Mouse (Mus musculus) limb, embryonic 12.5 days (tissue): Measurements from ENCODE around the gene Ptp4a2. TPM values are rescaled to one million over a fixed set of nuclear protein-coding genes. Genes with fewer than 3 reads are reported as not detected.

Source experiments
- ATAC-seq: fragments of 200-750 bp; cut with Nextera tagmentation; 2 replicates; pipeline ENCODE4 v1.8.0; 2017; ENCODE audit warnings: low read depth, moderate TSS enrichment; ENCODE audit not compliant: insufficient number of reproducible peaks, insufficient read depth, low FRiP score, low TSS enrichment
- H3K27ac ChIP-seq: fragments of 300-500 bp; sonication (generic); 2 replicates; pipeline ENCODE4 v1.5.1; 2016; ENCODE audit warnings: mild to moderate bottlenecking, moderate library complexity
- H3K27me3 ChIP-seq: fragments of 300-500 bp; sonication (generic); 2 replicates; pipeline ENCODE4 v1.6.1; 2016; ENCODE audit warnings: mild to moderate bottlenecking, moderate library complexity
- H3K36me3 ChIP-seq: fragments of 300-500 bp; sonication (generic); 2 replicates; pipeline ENCODE4 v1.6.1; 2016; ENCODE audit warnings: mild to moderate bottlenecking, moderate library complexity
- H3K4me1 ChIP-seq: fragments of 300-500 bp; sonication (generic); replicated peaks from 2 replicates; pipeline ENCODE4 v1.6.1; 2016
- H3K4me2 ChIP-seq: fragments of 300-500 bp; sonication (generic); 2 replicates; pipeline ENCODE4 v1.6.1; 2016; ENCODE audit warnings: mild to moderate bottlenecking, moderate library complexity
- H3K4me3 ChIP-seq: fragments of 300-500 bp; sonication (generic); replicated peaks from 2 replicates; pipeline ENCODE4 v1.5.1; 2016; ENCODE audit warnings: mild to moderate bottlenecking
- H3K9ac ChIP-seq: fragments of 300-500 bp; sonication (generic); replicated peaks from 2 replicates; pipeline ENCODE4 v1.6.1; 2016; ENCODE audit warnings: mild to moderate bottlenecking, moderate library complexity
- H3K9me3 ChIP-seq: fragments of 300-500 bp; sonication (generic); 2 replicates; pipeline ENCODE4 v1.6.1; 2016; ENCODE audit warnings: mild to moderate bottlenecking, moderate library complexity
- WGBS: fragments of 180-500 bp; shearing (Covaris S2); methylation state at CpG from one replicate; pipeline ENCODE4 v1.1.7; 2016; 5-methylcytosine and 5-hydroxymethylcytosine counted together
- polyA plus RNA-seq: library from polyadenylated mRNA; unstranded; fragments of >200 nt; fragmentation: Nextera tagmentation; extraction: Ambion mirVana; gene quantifications from 2 replicates; pipeline ENCODE4 v1.2.1, GENCODE M21; 2016

Gene Ptp4a2
- polyA plus RNA-seq, 1 experiment from 2014 or later = 327 TPM

GRCm38 (mm10) chr4:129782857-129783331, 28.1 kb upstream of the Ptp4a2 start:
- H3K36me3 ChIP-seq = no peaks in the 10 kb centered on the region
- H3K9ac ChIP-seq = no peak overlapping the region
- no peak overlapping the region for H3K4me2 ChIP-seq
- WGBS = 29% methylated on average over 3 of the region's 3 CpGs
- no peak overlapping the region for H3K4me3 ChIP-seq
- H3K9me3 ChIP-seq = 0 out of 2 replicates have a peak, but pooled peaks cover 9% of the 10 kb centered on the region
- no peak for ATAC-seq
- H3K27me3 ChIP-seq = no peaks in the 10 kb centered on the region
- no peak overlapping the region for H3K27ac ChIP-seq
- H3K4me1 ChIP-seq = peaks cover 18% of the 10 kb centered on the region

DNA sequence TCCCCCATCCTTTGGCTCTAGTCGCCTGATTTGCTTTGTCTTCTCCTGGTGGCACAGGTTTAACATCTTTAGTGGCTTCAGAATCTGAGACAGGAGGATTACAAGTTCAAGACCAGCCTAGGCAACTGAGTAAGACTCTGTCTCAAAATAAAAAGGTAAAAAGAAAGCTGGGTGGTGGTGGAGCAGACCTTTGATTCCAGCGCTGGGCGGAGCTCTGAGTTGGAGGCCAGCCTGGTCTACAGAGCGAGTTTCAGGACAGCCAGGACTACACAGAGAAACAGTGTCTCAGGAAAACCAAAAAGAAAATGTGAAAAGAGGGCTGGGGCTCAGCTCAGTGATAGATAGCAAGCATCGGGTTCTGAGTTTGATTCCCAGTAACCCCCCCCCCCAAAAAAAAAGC, 27.5 kb upstream of the Ptp4a2 start:
- Histone ChIP-seq H3K27me3 (no peaks in the 10 kb centered on the region), H3K36me3 (no peaks in the 10 kb centered on the region), H3K27ac (no peak overlapping the region), H3K9ac (no peak overlapping the region), H3K9me3 (0 out of 2 replicates have a peak, but pooled peaks cover 9% of the 10 kb centered on the region), H3K4me2 (no peak overlapping the region), H3K4me3 (no peak overlapping the region), H3K4me1 (peaks cover 22% of the 10 kb centered on the region)
- no peak for ATAC-seq
- 86% methylated on average over 5 of the region's 5 CpGs for WGBS

DNA sequence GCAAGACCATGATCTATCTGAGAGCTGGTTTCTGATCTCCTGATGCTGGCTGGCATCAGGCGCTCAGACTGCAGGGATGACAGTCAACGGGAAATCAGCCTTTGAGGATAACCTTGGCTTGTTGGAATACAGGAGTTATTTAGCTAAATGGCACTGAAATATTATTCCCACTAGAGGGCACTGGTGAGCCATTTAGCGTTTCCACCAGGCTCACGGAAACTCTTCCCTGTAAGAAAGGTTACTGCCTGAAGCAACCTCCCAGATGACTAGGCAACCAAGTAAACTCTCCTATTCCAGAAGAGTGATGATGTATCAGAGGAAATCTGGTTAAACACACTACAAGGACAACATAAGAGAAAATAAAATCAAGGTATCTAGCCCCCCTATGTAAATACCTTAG, 25.8 kb upstream of the Ptp4a2 start:
- Histone ChIP-seq H3K27me3 (no peaks in the 10 kb centered on the region), H3K4me3 (no peak overlapping the region), H3K9ac (no peak overlapping the region), H3K4me1 (peaks cover 28% of the 10 kb centered on the region), H3K9me3 (0 out of 2 replicates have a peak, but pooled peaks cover 15% of the 10 kb centered on the region), H3K27ac (no peak overlapping the region), H3K36me3 (no peaks in the 10 kb centered on the region), H3K4me2 (no peak overlapping the region)
- ATAC-seq = no peak
- WGBS = 3% methylated on average over 4 of the region's 4 CpGs

GRCm38 (mm10) chr4:129788693-129789092, 22.3 kb upstream of the Ptp4a2 start:
- ATAC-seq = no peak
- H3K4me2 ChIP-seq = no peak overlapping the region
- no peak overlapping the region for H3K9ac ChIP-seq
- H3K36me3 ChIP-seq = no peaks in the 10 kb centered on the region
- H3K27ac ChIP-seq = peak overlapping the region; percentile 42; the same call in 1 of the 2 replicates
- H3K4me3 ChIP-seq = no peak overlapping the region
- 11% methylated on average over 8 of the region's 8 CpGs for WGBS
- peaks cover 18% of the 10 kb centered on the region for H3K4me1 ChIP-seq
- H3K9me3 ChIP-seq = 0 out of 2 replicates have a peak, but pooled peaks cover 15% of the 10 kb centered on the region
- H3K27me3 ChIP-seq = no peaks in the 10 kb centered on the region

DNA sequence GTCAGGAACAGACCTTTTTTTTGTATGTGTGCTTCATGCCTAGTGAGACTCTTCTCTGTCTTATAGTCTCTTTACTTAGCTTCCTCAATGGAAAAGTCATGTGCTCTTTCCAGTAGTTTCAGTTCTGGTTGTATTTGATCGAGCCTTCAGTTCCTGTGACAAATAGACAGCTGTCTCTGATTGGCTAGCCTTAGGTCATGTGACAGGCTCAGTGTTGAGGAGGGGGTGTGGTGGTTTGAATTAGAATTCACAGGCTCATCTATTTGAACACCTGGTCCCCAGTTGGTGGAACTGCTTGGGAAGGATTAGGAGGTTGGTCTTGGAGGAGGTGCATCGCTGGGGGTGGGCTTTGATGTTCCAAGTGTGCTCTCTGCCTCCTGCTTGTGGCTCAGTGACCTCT, 21.4 kb upstream of the Ptp4a2 start:
- no peak overlapping the region for H3K9ac ChIP-seq
- H3K36me3 ChIP-seq = no peaks in the 10 kb centered on the region
- H3K4me2 ChIP-seq = no peak overlapping the region
- no peaks in the 10 kb centered on the region for H3K27me3 ChIP-seq
- no peak overlapping the region for H3K27ac ChIP-seq
- 91% methylated on average over 2 of the region's 2 CpGs for WGBS
- H3K4me1 ChIP-seq = peaks cover 21% of the 10 kb centered on the region
- no peak overlapping the region for H3K4me3 ChIP-seq
- no peak for ATAC-seq
- 0 out of 2 replicates have a peak, but pooled peaks cover 15% of the 10 kb centered on the region for H3K9me3 ChIP-seq

DNA sequence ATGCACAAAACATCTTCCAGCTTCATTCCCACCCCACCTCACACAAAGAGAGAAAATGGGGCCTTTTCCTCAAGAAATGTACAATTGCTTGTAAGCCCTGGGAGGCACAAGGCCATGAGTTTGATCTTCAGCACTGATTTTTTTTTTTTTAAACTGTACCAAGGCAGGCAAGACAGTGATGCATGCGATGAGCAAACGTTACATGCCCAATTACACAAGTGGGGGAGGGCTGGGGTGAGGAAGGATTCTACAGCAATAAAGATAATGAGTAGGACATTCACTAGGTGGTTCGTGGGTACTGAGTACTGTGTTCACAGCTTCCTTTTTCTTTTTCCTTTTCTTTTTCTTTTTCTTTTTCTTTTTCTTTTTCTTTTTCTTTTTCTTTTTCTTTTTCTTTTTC, 20.5 kb upstream of the Ptp4a2 start:
- Histone ChIP-seq H3K4me2 (no peak overlapping the region), H3K9ac (no peak overlapping the region), H3K4me3 (no peak overlapping the region), H3K27me3 (no peaks in the 10 kb centered on the region), H3K27ac (no peak overlapping the region), H3K36me3 (no peaks in the 10 kb centered on the region), H3K9me3 (0 out of 2 replicates have a peak, but pooled peaks cover 15% of the 10 kb centered on the region), H3K4me1 (peaks cover 29% of the 10 kb centered on the region)
- WGBS = 57% methylated on average over 3 of the region's 3 CpGs
- no peak for ATAC-seq

- no peak overlapping the region for H3K4me3 ChIP-seq
These were observed 19.6 kb upstream of the Ptp4a2 start for GRCm38 (mm10) chr4:129791399-129791798.

GRCm38 (mm10) chr4:129792666-129793202, 18.3 kb upstream of the Ptp4a2 start:
- Histone ChIP-seq H3K9me3 (0 out of 2 replicates have a peak, but pooled peaks cover 8% of the 10 kb centered on the region), H3K9ac (no peak overlapping the region), H3K4me3 (no peak overlapping the region), H3K36me3 (no peaks in the 10 kb centered on the region), H3K4me1 (peaks cover 40% of the 10 kb centered on the region), H3K27ac (no peak overlapping the region), H3K4me2 (no peak overlapping the region), H3K27me3 (no peaks in the 10 kb centered on the region)
- no peak for ATAC-seq
- 89% methylated on average over 7 of the region's 7 CpGs for WGBS

More at GRCm38 (mm10) chr4:129791399-129791798, 19.6 kb upstream of the Ptp4a2 start:
- WGBS = 33% methylated on average over 1 of the region's 1 CpGs
- Histone ChIP-seq H3K4me2 (no peak overlapping the region), H3K27ac (peak overlapping the region; percentile 45; the same call in 1 of the 2 replicates), H3K4me1 (peaks cover 38% of the 10 kb centered on the region), H3K9me3 (0 out of 2 replicates have a peak, but pooled peaks cover 15% of the 10 kb centered on the region), H3K36me3 (no peaks in the 10 kb centered on the region), H3K9ac (no peak overlapping the region), H3K27me3 (no peaks in the 10 kb centered on the region)
- no peak for ATAC-seq

- Histone ChIP-seq H3K9me3 (0 out of 2 replicates have a peak, but pooled peaks cover 7% of the 10 kb centered on the region), H3K4me2 (no peak overlapping the region), H3K4me1 (peaks cover 36% of the 10 kb centered on the region), H3K9ac (no peak overlapping the region), H3K27me3 (no peaks in the 10 kb centered on the region), H3K27ac (no peak overlapping the region), H3K36me3 (no peaks in the 10 kb centered on the region), H3K4me3 (no peak overlapping the region)
- ATAC-seq = no peak
- WGBS = 74% methylated on average over 5 of the region's 5 CpGs
These were observed 17.2 kb upstream of the Ptp4a2 start for GRCm38 (mm10) chr4:129793713-129794329.

- Histone ChIP-seq H3K4me2 (peak overlapping the region; percentile 38), H3K4me1 (peaks cover 34% of the 10 kb centered on the region), H3K9ac (peak overlapping the region; percentile 45), H3K9me3 (no peaks in the 10 kb centered on the region), H3K27ac (peak overlapping the region; percentile 97), H3K4me3 (peak overlapping the region; percentile 13), H3K27me3 (no peaks in the 10 kb centered on the region), H3K36me3 (no peaks in the 10 kb centered on the region)
- WGBS = 7% methylated on average over 17 of the region's 17 CpGs
- peak; percentile 73 for ATAC-seq
These were observed 15.7 kb upstream of the Ptp4a2 start for GRCm38 (mm10) chr4:129795151-129795860.

GRCm38 (mm10) chr4:129795861-129796260, 15.2 kb upstream of the Ptp4a2 start:
- ATAC-seq = no peak
- Histone ChIP-seq H3K4me3 (0 out of 2 replicates have a peak overlapping the region, but pooled peaks have one; percentile 13), H3K9ac (no peak overlapping the region)

More at GRCm38 (mm10) chr4:129795861-129796260, 15.2 kb upstream of the Ptp4a2 start:
- Histone ChIP-seq H3K27me3 (no peaks in the 10 kb centered on the region), H3K27ac (peak overlapping the region; percentile 97), H3K36me3 (no peaks in the 10 kb centered on the region), H3K4me2 (peak overlapping the region; percentile 38), H3K9me3 (no peaks in the 10 kb centered on the region), H3K4me1 (peaks cover 34% of the 10 kb centered on the region)
- WGBS = 25% methylated on average over 8 of the region's 8 CpGs
